Mouse (Mus musculus): Measurements from ENCODE around the gene Dguok.
A peak's percentile ranks its signal among the peaks of the same experiment; 100 is the strongest.

The Dguok gene

GRCm38 (mm10) chr6:83506258-83507167, at the start of gene Dguok:
Gene Dguok (minus strand): TSS chr6:83506969.
- DNase-seq (ENCODE audit: extremely low read depth, low read depth, low spot score), result peak; percentile 93

DNA sequence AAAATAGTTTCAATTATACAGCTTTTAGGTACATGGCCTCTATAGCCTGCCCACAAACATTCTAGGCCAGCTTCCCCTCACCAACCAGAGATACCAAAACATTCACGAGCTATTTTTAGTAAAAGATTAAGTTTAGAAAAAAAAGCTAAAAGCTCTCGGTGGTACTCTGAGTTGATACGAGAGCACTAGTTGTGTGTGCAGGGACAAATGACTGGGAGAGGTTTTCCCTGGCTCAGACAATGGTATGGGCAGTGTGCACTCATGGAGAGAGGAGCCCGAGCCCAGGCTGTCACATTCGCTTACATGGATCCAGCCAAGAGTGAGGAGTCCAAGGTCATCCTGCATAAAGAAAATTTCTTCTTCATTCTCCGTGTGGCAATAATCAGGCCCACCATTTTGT, 49.2 kb upstream of the Dguok start:
- no peak for DNase-seq (ENCODE audit: extremely low read depth, low read depth, low spot score)

DNA sequence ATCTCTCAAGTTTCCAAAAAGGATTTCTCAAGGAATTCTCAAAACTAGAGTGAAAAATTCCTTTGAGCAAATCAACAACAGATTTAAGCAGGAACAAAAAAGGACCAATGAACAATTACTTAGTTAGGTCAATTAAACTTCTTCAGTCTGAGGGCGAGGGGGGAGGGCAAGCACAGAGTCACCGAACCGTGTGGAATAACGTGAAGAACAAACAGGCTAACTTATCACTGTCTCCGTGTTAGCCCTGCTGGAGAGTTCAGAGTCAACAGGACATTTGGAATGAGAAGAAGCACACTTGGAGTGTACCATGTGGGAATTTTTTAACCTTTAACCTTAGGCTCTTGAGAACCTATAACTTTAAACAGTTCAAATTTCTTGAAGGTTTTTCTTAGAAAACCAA, 41.6 kb upstream of the Dguok start:
- DNase-seq (ENCODE audit: extremely low read depth, low read depth, low spot score), result no peak

GRCm38 (mm10) chr6:83545778-83546177, 39.0 kb upstream of the Dguok start:
- DNase-seq (ENCODE audit: extremely low read depth, low read depth, low spot score), result no peak

GRCm38 (mm10) chr6:83541756-83542456, 35.1 kb upstream of the Dguok start:
- DNase-seq (ENCODE audit: extremely low read depth, low read depth, low spot score), result peak; percentile 42

DNA sequence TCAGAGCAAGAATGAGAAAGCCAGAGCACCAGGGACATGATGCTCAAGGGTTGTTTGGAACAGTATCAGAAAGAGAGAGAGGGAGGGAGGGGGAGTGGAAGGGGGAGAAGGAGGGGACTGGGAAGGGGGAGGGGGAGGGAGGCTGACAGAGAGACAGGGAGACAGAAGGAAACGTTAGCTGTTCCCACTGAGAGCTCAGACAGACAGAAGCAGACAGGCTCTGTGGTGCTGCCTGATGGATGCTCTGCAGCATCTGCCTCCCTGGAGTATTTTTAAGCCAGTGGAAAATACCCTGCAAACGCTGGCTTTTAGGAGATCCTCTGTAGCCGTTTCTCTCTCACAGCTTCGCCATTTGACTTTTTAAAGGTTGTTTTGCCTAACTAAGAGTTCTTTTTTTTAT, 33.2 kb upstream of the Dguok start:
- no peak for DNase-seq (ENCODE audit: extremely low read depth, low read depth, low spot score)

GRCm38 (mm10) chr6:83536795-83537059, 30.0 kb upstream of the Dguok start:
- DNase-seq (ENCODE audit: extremely low read depth, low read depth, low spot score), result no peak

DNA sequence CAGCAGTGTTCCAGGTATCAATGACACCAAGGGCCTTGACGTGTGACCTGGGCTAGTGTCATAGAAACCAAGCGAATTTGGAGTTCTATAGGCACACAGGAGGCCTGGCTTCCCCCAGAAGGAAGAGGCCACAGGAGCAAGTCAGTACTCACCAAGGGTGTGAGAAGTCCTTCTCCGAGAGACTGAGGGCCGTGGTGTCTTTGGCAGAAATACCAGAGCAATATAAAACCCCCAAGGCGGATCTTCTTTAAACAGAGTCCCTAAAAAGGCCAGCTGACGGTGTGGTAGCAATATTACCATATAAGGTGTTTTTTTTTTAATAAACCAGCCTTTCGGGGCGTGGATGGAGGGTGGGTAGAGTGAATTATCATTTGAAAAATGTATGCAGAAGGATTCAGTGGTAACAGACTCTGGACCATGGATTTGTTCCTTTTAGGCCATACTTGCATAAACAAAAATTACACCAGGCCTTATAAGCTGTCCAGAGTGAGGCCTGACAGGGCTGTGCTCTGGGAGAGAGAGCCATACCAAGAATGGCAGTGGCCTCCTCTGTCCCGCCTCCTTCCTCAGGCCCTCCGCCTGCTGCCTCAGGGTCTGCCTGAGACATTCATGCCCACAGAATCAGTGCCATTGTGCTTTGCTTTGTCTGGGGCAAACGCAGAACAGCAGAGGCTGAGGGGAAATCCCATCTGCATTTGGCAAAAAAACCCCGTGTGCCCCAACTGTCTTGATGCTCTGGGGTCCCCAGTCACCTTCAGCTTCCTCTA, 29.4 kb upstream of the Dguok start, which contains the start of gene Actg2:
Gene Actg2 (minus strand): TSS at position 238 of the 767 bp plus-strand sequence.
- no peak for DNase-seq (ENCODE audit: extremely low read depth, low read depth, low spot score)

- DNase-seq (ENCODE audit: extremely low read depth, low read depth, low spot score), result no peak
Observed at GRCm38 (mm10) chr6:83532608-83533007, 25.8 kb upstream of the Dguok start.

GRCm38 (mm10) chr6:83523194-83523593, 16.4 kb upstream of the Dguok start:
- DNase-seq (ENCODE audit: extremely low read depth, low read depth, low spot score), result no peak

- DNase-seq (ENCODE audit: extremely low read depth, low read depth, low spot score), result no peak
Observed at GRCm38 (mm10) chr6:83521784-83522183, 15.0 kb upstream of the Dguok start.

DNA sequence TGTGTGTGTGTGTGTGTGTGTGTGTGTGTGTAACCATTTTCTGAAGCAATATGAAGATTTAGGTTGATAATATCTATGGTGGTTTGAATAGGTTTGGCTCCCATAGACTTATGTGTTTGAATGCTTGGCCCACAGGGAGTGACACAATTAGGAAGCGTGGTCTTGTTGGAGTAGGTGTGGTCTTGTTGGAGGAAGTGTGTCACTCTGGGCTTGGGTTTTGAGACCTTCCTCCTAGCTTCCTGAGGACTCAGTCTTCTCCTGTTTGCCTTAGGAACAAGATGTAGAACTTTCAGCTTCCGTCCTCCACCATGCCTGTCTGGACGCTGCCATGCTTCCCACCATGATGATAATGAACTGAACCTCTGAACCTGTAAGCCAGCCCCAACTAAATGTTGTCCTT, 11.9 kb upstream of the Dguok start:
- DNase-seq (ENCODE audit: extremely low read depth, low read depth, low spot score), result no peak

- no peak for DNase-seq (ENCODE audit: extremely low read depth, low read depth, low spot score)
Observed at GRCm38 (mm10) chr6:83515172-83515571, 8.4 kb upstream of the Dguok start.

GRCm38 (mm10) chr6:83512495-83512894, 5.7 kb upstream of the Dguok start:
- DNase-seq (ENCODE audit: extremely low read depth, low read depth, low spot score), result no peak

DNA sequence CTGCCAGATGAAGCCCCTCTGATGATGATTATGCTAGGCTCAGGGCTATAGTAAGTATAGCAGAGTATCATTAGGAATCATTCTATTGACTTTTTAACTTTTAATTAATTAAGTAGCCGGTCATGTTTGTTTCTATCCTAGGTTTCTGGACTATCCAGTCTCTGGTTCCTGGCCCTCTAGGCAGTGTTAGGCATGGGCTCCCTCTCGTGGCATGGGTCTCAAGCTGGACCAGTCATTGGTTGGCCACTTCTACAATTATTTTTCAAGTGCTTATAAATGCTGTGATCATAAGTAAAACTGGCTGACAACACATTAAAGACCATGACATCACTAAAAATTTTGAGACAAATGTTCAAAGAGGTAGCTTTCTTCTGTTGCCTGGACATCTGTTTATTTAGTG, 3.4 kb upstream of the Dguok start:
- no peak for DNase-seq (ENCODE audit: extremely low read depth, low read depth, low spot score)

DNA sequence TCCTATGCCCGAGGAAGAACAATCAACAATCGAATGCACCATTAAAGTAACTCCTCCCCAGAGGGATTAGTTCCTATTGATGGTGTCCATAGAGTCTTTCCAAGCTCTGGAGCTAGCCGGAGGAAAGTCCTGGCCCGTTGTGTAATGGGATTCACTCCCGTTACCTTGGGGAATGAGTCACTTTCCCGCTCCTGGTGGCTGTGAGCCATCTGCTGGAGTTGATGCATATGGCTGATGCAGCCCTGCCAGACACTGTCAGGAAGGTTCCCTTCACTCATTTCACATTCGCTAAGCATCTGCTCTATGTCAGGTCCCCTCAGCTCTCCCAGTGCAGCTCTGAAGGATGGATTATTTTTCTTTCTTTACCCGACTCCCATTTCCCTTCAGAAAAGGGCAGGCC, 2.7 kb upstream of the Dguok start:
- DNase-seq (ENCODE audit: extremely low read depth, low read depth, low spot score), result no peak

DNA sequence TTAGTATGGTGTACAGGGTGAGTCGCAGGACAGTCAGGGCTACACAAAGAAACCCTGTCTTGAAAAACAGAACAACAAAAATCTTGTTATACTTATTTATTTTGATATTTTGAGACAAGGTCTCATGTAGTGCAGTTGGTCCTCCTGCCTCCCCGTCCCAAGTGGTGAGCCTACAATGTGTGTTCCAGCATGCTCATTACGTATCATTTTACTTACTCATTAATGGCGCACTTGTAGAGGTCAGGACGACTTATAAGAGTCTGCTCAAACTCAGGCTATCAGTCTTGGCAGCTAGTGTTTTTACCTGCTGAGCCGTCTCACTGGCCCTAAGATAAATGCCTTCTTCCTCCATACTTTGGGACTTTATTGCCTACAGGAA, 388 bp upstream of the Dguok start:
- no peak for DNase-seq (ENCODE audit: extremely low read depth, low read depth, low spot score)

DNA sequence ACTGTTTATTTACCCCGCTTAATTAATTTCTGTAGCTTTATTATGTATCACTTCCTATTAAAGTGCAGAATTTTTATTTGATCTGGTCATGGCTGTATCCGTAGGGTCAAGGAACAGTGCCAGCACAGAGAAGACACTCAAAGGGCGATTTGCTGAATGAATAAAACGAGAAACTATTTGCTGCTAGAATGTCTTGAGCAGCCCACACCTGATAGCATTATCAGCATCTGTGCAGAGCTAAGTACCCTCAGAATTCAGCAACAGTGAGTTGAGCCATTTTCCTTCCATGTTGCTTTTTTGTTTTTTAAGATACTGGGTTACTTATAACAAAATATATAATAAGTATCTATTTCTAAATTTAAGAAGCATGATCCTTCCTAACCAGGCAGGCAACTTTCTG, 1.2 kb downstream of the Dguok start:
- DNase-seq (ENCODE audit: extremely low read depth, low read depth, low spot score), result no peak

DNA sequence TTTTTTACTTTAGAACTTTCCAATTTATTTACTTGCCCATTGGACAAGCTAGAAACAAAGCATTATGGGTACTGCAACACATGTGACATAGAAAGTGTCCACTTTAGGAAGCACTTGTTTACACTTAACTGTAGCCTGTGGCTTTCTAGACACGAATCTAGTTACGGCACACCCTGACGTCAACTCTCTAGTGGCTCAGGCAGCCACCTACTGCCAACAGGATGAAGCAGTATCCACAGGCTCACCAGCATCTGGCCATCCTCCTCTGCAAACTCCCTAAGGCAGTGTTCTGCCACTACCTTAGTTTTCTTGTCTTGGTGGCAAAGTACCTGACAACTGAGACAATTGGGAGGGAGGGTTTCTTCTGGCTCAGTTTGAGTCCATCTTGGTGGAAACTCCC, 3.4 kb downstream of the Dguok start:
- DNase-seq (ENCODE audit: extremely low read depth, low read depth, low spot score), result no peak

- DNase-seq (ENCODE audit: extremely low read depth, low read depth, low spot score), result no peak
Observed at GRCm38 (mm10) chr6:83502656-83503055, 4.1 kb downstream of the Dguok start.

DNA sequence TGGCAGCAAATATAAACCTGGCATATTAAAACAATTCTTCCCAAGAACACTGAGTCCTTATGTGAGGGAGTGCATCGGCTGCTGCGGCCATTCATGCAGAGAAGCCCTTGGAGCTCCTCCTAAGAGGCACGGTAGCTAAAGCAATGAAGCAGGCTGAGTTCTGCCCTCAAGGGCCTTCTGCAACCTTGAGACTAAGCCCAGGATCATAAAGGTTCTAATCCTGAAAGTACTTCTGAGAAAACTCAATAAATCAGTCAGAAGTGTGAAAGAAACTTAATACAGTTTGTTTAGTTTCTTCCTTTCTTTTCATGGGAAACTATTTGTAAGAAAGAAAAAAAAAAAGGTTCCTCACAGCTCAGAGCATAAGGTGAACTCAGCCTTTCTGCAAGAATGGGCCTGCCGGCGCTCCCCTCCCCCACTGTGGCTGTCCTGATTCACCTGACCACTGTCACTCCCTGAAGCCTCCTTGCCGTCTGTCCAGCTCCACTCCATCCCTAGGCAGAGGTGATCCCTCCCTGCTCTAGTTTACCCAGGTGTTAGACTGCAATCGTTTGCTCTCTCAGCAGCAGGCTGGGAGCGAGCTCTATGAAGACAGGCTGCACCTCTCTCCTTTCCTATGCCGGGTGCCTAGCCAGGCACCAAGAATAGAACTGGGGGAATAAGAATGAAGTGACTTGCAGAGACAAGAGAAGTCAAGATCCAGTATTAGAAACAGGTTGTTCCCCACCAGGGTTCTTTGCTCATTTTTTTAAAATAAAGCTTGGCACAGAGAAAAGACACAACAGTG, 5.1 kb downstream of the Dguok start:
- DNase-seq (ENCODE audit: extremely low read depth, low read depth, low spot score), result peak; percentile 90

Data from fat pad, adult 2 months (tissue).